Mouse (Mus musculus) cortical plate, adult 2 months (tissue): ENCODE data around the gene Tmed1. TPM values are rescaled to one million over a fixed set of nuclear protein-coding genes. Genes with fewer than 3 reads are reported as not detected.
"Not testable (repeated sequence)": the region's sequence is repeated elsewhere in the genome, so short reads cannot be mapped to it uniquely, and the experiment has no call there.

ENCODE experiments used
- H3K27ac ChIP-seq: fragments of 200-500 bp; 2 replicates; pipeline ENCODE4 v1.5.1; 2012; ENCODE audit warnings: low read length, control low read depth, inconsistent platforms; ENCODE audit not compliant: insufficient read depth
- H3K4me1 ChIP-seq: fragments of 200-500 bp; 2 replicates; pipeline ENCODE4 v1.6.1; 2011; ENCODE audit warnings: low read length; ENCODE audit not compliant: control insufficient read depth, insufficient read depth
- H3K4me3 ChIP-seq: fragments of 200-500 bp; 2 replicates; pipeline ENCODE4 v1.5.1; 2011; ENCODE audit warnings: mild to moderate bottlenecking, low read length, control low read depth; ENCODE audit not compliant: insufficient read depth
- CTCF ChIP-seq: fragments of 200-500 bp; IDR thresholded peaks from 2 replicates; pipeline ENCODE4 v1.5.1; 2011; ENCODE audit warnings: mild to moderate bottlenecking, control low read depth, low read length; ENCODE audit not compliant: insufficient read depth; ENCODE audit errors: extremely low read depth
- POLR2A ChIP-seq: fragments of 200-500 bp; IDR thresholded peaks from 2 replicates; pipeline ENCODE4 v1.6.1; 2011; ENCODE audit warnings: mild to moderate bottlenecking, low read length, control low read depth; ENCODE audit not compliant: insufficient read depth; ENCODE audit errors: extremely low read depth
- polyA plus RNA-seq: library from polyadenylated mRNA; depleted of rRNA; stranded (reverse); fragments of >200 nt; gene quantifications from 2 replicates; pipeline ENCODE4 v1.2.3, GENCODE M21; 2012

Gene Tmed1
- polyA plus RNA-seq, 1 experiment, result 25.0 TPM

DNA sequence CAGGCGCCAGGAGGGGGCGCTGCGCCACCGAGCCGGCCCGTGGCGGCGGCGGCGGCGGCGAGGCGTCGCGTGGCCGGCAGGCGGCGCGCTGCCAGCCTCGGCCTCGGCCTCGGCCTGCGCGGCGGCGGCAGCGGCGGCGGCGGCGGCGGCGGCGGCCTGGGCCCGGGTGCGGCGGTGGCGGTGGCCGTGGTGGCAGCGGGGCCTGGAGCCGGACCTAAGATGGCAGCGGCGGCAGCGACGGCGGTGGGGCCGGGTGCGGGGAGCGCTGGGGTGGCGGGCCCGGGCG is 36.7 kb upstream of the Tmed1 start, which contains the start of gene Carm1:
Gene Carm1, plus strand, starts transcription at position 106 of the 286 bp plus-strand sequence.
- TF ChIP-seq POLR2A (no peak), CTCF (no peak)
- Histone ChIP-seq H3K4me3 (peak within 1 kb of the TSS; percentile 60), H3K4me1 (no peaks in the 10 kb centered on the region), H3K27ac (peak within 1 kb of the TSS; percentile 73; the same call in 1 of the 2 replicates)

DNA sequence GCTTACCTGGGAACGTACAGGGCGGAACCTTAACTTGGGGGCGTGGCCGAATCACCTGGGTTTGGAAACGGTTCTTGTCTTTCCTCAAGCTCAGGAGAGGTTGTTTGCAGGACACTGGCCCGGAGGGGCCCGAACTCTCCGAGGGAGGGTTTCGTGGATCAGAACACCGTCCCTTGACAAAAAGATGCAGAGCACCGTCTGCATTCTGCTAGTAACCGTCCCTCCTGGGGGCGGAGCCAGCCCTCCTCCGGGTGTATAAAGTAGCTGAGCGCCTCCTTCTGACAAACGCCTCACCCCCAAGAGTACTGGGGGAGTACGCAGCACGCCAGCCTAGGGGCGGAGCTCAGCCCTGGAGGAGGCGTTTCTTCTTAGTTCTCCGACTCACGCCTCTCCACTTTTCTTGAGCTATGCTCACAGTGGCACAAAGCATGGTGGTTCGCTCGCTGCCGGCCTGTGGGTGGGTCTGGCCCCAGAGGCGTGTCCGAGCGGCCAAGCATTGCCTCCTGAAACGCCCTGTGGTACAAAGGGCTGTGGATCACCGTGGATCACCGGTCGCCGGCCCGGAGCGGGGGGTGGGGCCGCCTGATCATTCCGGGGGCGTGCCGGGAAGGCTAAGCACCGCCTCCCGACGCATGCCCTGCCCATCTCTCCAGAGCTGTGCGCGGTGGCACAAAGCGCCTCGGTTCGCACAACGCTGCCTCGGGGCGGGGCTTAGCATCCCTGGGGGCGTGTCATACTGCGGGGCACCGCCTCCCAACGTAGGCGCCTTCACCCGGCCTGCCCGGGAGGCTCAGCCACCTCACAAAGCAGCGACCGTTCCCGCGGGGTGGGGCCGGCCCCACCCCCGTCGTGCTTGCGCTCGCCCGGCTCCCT is 36.1 kb upstream of the Tmed1 start:
- no peak overlapping the region for H3K27ac ChIP-seq
- peak overlapping the region; percentile 60 for H3K4me3 ChIP-seq
- no peaks in the 10 kb centered on the region for H3K4me1 ChIP-seq
- TF ChIP-seq CTCF, result no peak
- TF ChIP-seq POLR2A, result no peak

DNA sequence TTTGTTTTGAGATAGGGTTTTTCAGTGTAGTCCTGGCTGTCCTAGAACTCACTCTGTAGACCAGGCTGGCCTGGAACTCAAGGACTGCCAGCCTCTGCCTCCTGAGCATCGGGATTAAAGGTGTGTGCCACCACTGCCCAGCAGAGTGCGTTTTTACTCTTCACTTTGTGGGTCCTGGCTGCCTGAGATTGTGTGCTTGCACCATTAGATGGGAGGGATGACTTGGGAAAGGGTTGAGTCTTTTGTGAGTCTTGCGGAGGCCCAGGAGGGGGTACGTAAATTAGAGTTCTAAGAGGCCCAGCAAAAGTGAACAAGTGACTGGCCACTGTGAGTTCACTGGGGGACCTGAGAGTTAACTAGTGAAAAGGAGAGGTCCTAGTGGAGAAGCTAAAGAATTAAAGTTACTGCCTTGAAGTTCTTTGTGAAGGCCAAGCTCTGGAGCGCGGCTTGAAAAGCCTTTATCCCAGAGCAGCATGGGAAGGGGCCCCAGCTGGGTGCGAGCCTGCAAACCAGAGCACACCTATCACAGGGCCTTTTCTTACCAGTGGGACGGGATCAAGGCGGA is 35.4 kb upstream of the Tmed1 start:
- TF ChIP-seq CTCF, result no peak
- no peak for TF ChIP-seq POLR2A
- Histone ChIP-seq H3K27ac (no peak overlapping the region), H3K4me3 (peak overlapping the region; percentile 51), H3K4me1 (no peaks in the 10 kb centered on the region)

DNA sequence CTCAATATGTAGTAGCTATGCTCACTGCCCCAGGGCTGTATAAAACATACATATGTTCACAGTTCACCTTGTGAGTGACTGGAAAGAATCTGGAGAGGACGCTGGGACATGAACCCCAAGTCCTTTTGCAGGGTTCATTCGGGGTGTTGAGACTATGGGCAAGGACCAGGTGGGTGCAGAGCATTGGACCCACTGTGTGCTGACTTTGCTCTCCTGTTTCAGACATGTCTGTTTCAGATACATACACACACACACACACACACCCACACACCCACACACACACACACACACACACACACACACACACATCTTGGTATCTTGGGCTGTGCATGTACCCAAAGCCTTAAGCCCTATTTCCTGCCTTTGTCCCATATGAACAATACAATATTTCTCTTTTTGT is 31.9 kb upstream of the Tmed1 start:
- not testable (repeated sequence) for H3K4me1 ChIP-seq, H3K27ac ChIP-seq, H3K4me3 ChIP-seq

DNA sequence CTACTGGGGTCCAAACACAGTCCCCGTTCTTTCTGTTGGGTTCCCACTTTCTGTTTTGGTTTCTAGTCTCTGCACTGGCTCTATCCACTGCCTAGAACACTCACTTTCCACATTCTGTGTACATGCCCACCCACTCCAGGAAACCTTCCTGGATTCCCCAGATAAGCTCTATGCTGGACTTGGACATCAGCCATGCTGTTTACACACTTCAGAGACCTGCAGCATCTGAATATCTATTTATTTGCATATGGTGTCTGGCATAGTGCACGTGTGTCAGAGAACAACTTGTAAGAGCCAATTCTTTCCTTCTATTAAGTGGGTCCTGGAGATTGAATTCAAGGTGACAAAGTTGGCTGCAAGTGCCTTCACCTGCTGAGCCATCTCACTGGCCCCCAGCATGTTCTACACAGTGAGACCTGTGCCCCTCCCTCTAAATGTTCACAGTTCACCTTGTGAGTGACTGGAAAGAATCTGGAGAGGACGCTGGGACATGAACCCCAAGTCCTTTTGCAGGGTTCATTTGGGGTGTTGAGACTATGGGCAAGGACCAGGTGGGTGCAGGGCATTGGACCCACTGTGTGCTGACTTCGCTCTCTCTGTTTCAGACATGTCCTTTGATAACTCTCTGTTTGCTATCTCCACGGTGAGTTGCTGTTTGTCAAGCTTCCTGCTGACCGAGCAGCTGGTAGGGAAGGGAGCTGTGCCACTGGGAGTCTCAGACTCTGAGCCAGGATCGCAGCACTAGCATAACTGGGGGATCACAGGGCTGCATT is 30.1 kb upstream of the Tmed1 start:
- H3K27ac ChIP-seq, result no peak overlapping the region
- H3K4me1 ChIP-seq, result no peaks in the 10 kb centered on the region
- no peak for TF ChIP-seq CTCF
- no peak for TF ChIP-seq POLR2A
- H3K4me3 ChIP-seq, result no peak overlapping the region

DNA sequence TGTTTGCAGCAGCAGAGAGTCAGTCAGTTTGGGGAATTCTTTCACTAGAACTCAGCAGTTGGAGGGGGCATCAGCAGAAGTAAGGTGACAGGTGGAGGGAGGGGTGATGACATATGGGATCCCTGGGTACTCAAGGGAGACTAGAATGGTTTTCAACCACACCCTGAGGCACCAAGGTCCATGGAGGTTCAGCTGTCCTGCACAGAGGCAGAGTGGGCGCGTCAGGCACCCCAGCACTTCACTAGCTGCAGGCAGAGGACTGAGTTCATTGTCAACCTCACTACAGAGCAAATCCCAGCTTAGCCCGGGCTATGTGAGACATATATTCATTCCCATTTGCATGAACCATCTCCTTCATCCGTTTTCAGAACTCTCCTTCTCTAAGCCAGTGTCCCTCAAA is 27.0 kb upstream of the Tmed1 start:
- Histone ChIP-seq H3K4me3 (no peak overlapping the region), H3K27ac (no peak overlapping the region), H3K4me1 (no peaks in the 10 kb centered on the region)
- TF ChIP-seq CTCF, result no peak
- no peak for TF ChIP-seq POLR2A

DNA sequence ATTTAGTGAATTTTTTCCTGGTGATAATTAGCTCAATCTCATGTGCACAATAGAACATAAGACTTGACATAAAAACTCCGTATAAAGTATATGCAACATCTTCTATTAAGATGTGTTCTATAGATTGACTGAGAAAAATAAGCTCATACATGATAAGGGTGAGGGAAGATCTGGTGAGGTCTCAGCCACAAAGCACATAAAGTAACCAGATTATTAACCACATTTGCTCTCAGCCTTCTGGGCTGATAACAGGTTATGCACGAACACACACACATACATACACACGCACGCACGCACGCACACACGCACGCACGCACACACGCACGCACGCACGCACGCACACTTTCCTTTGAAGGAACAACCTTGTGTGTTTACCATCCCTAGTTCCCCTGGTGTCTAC is 26.4 kb upstream of the Tmed1 start:
- Histone ChIP-seq H3K4me3 (no peak overlapping the region), H3K27ac (no peak overlapping the region), H3K4me1 (no peaks in the 10 kb centered on the region)
- TF ChIP-seq CTCF (no peak), POLR2A (no peak)

DNA sequence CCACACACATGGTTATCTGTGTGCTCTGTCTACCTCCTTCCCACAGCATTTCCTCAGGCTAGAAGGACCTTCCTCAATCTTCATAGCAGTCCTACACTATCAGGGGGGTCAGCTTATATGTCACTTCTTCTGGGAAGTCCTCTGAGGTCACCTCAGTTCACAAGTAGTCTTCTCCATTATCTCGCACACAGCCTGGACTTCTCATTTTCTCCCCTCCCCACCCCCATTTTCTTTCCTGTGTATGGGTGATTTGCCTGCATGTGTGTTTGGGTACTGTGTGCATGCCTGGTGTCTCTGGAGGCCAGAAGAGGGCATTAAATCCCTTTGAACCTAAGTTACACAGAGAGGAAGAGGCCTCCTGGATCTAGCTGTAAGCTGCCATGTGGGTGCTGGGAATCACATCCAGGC is 17.9 kb upstream of the Tmed1 start:
- H3K4me3 ChIP-seq, result no peak overlapping the region
- TF ChIP-seq CTCF (no peak), POLR2A (no peak)
- no peak overlapping the region for H3K27ac ChIP-seq
- no peaks in the 10 kb centered on the region for H3K4me1 ChIP-seq

DNA sequence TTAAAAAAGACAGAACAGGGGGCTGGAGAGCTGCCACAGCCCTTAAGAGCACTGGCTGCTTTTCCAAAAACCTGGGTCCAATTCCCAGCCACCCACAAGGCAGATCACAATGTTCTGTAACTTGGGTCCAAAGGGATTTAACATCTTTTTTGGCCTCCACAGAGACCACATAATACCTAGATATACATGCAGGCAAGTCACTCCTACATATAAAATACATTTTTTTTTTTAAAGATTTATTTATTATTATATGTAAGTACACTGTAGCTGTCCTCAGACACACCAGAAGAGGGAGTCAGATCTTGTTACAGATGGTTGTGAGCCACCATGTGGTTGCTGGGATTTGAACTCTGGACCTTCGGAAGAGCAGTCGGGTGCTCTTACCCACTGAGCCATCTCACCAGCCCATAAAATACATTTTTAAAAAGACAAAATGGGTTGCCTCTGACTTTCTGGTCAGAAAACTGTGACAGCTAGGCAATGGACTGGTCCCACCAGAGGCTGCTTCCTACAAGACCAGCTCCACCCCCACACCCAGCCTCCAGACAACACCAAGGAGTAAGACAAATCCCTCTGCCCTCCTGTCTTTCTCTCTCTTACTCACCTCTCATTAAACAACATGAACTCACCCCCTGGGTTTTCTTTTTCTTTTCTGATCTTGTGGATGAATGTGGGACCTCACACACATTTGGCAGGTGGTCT is 17.2 kb upstream of the Tmed1 start:
- TF ChIP-seq CTCF (no peak), POLR2A (no peak)

More for the DNA sequence above, 17.2 kb upstream of the Tmed1 start:
- no peaks in the 10 kb centered on the region for H3K4me1 ChIP-seq
- H3K27ac ChIP-seq, result no peak overlapping the region
- no peak overlapping the region for H3K4me3 ChIP-seq
